Mouse (Mus musculus) MEL (cell line): ENCODE data around the gene Aatk. TPM values are rescaled to one million over a fixed set of nuclear protein-coding genes. Genes with fewer than 3 reads are reported as not detected.

Experiments
- DNase-seq: peaks from one replicate; pipeline ENCODE4 v3.0.0; 2011; ENCODE audit warnings: low read depth, low spot score
- H3K27ac ChIP-seq: 2 replicates; pipeline ENCODE4 v1.5.1; 2012; ENCODE audit warnings: low read depth, mild to moderate bottlenecking, control low read depth, low read length, moderate library complexity; ENCODE audit not compliant: control insufficient read depth
- H3K27me3 ChIP-seq, 2 experiments: fragments of 150-350 bp in 1 of 2; sonication (generic) in 1 of 2; 2 replicates each; pipeline ENCODE4 v1.6.1; 2012; ENCODE audit warnings: low read length in 2 of 2, mild to moderate bottlenecking in 2 of 2, improper control_type of control experiment in 1 of 2, moderate library complexity in 1 of 2; ENCODE audit not compliant: insufficient read depth in 2 of 2, control insufficient read depth in 1 of 2
- H3K36me3 ChIP-seq, 2 experiments: 2 replicates each; pipeline ENCODE4 v1.6.1; 2012 to 2014; ENCODE audit warnings: low read length in 2 of 2, improper control_type of control experiment in 1 of 2, inconsistent platforms in 1 of 2, mild to moderate bottlenecking in 1 of 2; ENCODE audit not compliant: insufficient read depth in 2 of 2, control insufficient read depth in 1 of 2
- H3K4me1 ChIP-seq, 2 experiments: fragments of 150-350 bp in 1 of 2; sonication (generic) in 1 of 2; 2 replicates each; pipeline ENCODE4 v1.6.1; 2012; ENCODE audit warnings: low read length in 2 of 2, improper control_type of control experiment in 1 of 2, mild to moderate bottlenecking in 1 of 2; ENCODE audit not compliant: insufficient read depth in 2 of 2, control insufficient read depth in 1 of 2
- H3K4me3 ChIP-seq, 2 experiments: fragments of 150-350 bp in 1 of 2; sonication (generic) in 1 of 2; 2 replicates each; pipeline ENCODE4 v1.5.1; 2012; ENCODE audit warnings: low read depth in 2 of 2, low read length in 2 of 2, mild to moderate bottlenecking in 2 of 2, moderate library complexity in 2 of 2, control low read depth in 1 of 2, improper control_type of control experiment in 1 of 2; ENCODE audit not compliant: control insufficient read depth in 1 of 2, insufficient read depth in 1 of 2
- H3K79me2 ChIP-seq: 2 replicates; pipeline ENCODE4 v1.6.1; 2012; ENCODE audit warnings: mild to moderate bottlenecking, low read length, moderate library complexity; ENCODE audit not compliant: control insufficient read depth, poor library complexity, insufficient read depth
- H3K9ac ChIP-seq: 2 replicates; pipeline ENCODE4 v1.6.1; 2012; ENCODE audit warnings: low read depth, mild to moderate bottlenecking, control low read depth, low read length, moderate library complexity; ENCODE audit not compliant: control insufficient read depth, poor library complexity, severe bottlenecking
- H3K9me3 ChIP-seq: fragments of 150-350 bp; sonication (generic); replicated peaks from 2 replicates; pipeline ENCODE4 v1.6.1; 2012; ENCODE audit warnings: mild to moderate bottlenecking, low read length, improper control_type of control experiment, moderate library complexity; ENCODE audit not compliant: insufficient read depth
- BHLHE40 ChIP-seq: IDR thresholded peaks from 2 replicates; pipeline ENCODE4 v1.6.1; 2012; ENCODE audit warnings: low read depth, mild to moderate bottlenecking, inconsistent platforms, low read length, improper control_type of control experiment, borderline replicate concordance
- CHD2 ChIP-seq: IDR thresholded peaks from 2 replicates; pipeline ENCODE4 v1.6.1; 2011; ENCODE audit warnings: low read length, improper control_type of control experiment
- ELF1 ChIP-seq: IDR thresholded peaks from 2 replicates; pipeline ENCODE4 v1.6.1; 2014; ENCODE audit warnings: low read depth, mild to moderate bottlenecking, inconsistent platforms, low read length, improper control_type of control experiment, moderate library complexity
- GATA1 ChIP-seq: IDR thresholded peaks from 2 replicates; pipeline ENCODE4 v1.6.1; 2011; ENCODE audit warnings: low read depth, low read length, improper control_type of control experiment
- JUND ChIP-seq: IDR thresholded peaks from 2 replicates; pipeline ENCODE4 v1.6.1; 2011; ENCODE audit warnings: low read depth, mild to moderate bottlenecking, improper control_type of control experiment, low read length
- KAT2A ChIP-seq: conservative IDR thresholded peaks from 2 replicates; pipeline ENCODE4 v1.6.1; 2012; ENCODE audit warnings: low read depth, low read length, improper control_type of control experiment, inconsistent platforms
- MAFK ChIP-seq: IDR thresholded peaks from 2 replicates; pipeline ENCODE4 v1.6.1; 2011; ENCODE audit warnings: low read depth, mild to moderate bottlenecking, low read length, improper control_type of control experiment, borderline replicate concordance
- MAX ChIP-seq: IDR thresholded peaks from 2 replicates; pipeline ENCODE4 v1.6.1; 2011; ENCODE audit warnings: low read length, improper control_type of control experiment
- MAZ ChIP-seq: IDR thresholded peaks from 2 replicates; pipeline ENCODE4 v1.6.1; 2012; ENCODE audit warnings: low read depth, mild to moderate bottlenecking, inconsistent platforms, low read length, improper control_type of control experiment
- MEF2A ChIP-seq: IDR thresholded peaks from 2 replicates; pipeline ENCODE4 v1.6.1; 2014; ENCODE audit warnings: low read depth, mild to moderate bottlenecking, inconsistent platforms, low read length, improper control_type of control experiment; ENCODE audit not compliant: poor library complexity, insufficient replicate concordance, severe bottlenecking; ENCODE audit errors: extremely low read depth
- MXI1 ChIP-seq: IDR thresholded peaks from 2 replicates; pipeline ENCODE4 v1.6.1; 2011; ENCODE audit warnings: mild to moderate bottlenecking, low read depth, low read length, improper control_type of control experiment
- MYB ChIP-seq: IDR thresholded peaks from 2 replicates; pipeline ENCODE4 v1.6.1; 2011; ENCODE audit warnings: mild to moderate bottlenecking, low read depth, low read length, improper control_type of control experiment
- MYC ChIP-seq: IDR thresholded peaks from 2 replicates; pipeline ENCODE4 v1.6.1; 2011; ENCODE audit warnings: low read depth, mild to moderate bottlenecking, low read length, improper control_type of control experiment, moderate library complexity
- NELFE ChIP-seq: IDR thresholded peaks from 2 replicates; pipeline ENCODE4 v1.6.1; 2011; ENCODE audit warnings: low read depth, low read length, improper control_type of control experiment
- NRF1 ChIP-seq: IDR thresholded peaks from 2 replicates; pipeline ENCODE4 v1.6.1; 2014; ENCODE audit warnings: low read depth, mild to moderate bottlenecking, inconsistent platforms, low read length, improper control_type of control experiment, moderate library complexity; ENCODE audit not compliant: poor library complexity, insufficient read depth, severe bottlenecking
- POLR2A ChIP-seq, 2 experiments: IDR thresholded peaks; 2 replicates each; pipeline ENCODE4 v1.6.1; 2011 to 2012; ENCODE audit warnings: low read length in 2 of 2, mild to moderate bottlenecking in 2 of 2, control low read depth in 1 of 2, improper control_type of control experiment in 1 of 2, low read depth in 1 of 2, moderate library complexity in 1 of 2; ENCODE audit not compliant: control insufficient read depth in 1 of 2, insufficient read depth in 1 of 2, poor library complexity in 1 of 2
- POLR2AphosphoS2 ChIP-seq: IDR thresholded peaks from 2 replicates; pipeline ENCODE4 v1.6.1; 2011; ENCODE audit warnings: low read length, improper control_type of control experiment
- POLR2AphosphoS5 ChIP-seq: IDR thresholded peaks from 2 replicates; pipeline ENCODE4 v1.6.1; 2012; ENCODE audit warnings: low read depth, borderline replicate concordance, mild to moderate bottlenecking, inconsistent platforms, low read length, moderate library complexity, mixed read lengths
- RAD21 ChIP-seq: IDR thresholded peaks from 2 replicates; pipeline ENCODE4 v1.6.1; 2011; ENCODE audit warnings: mild to moderate bottlenecking, low read depth, low read length, improper control_type of control experiment
- RCOR1 ChIP-seq: IDR thresholded peaks from 2 replicates; pipeline ENCODE4 v1.6.1; 2012; ENCODE audit warnings: low read depth, mild to moderate bottlenecking, inconsistent platforms, low read length, improper control_type of control experiment
- SIN3A ChIP-seq: IDR thresholded peaks from 2 replicates; pipeline ENCODE4 v1.6.1; 2012; ENCODE audit warnings: low read length, improper control_type of control experiment, inconsistent platforms
- SMC3 ChIP-seq: IDR thresholded peaks from 2 replicates; pipeline ENCODE4 v1.6.1; 2011; ENCODE audit warnings: low read depth, low read length, improper control_type of control experiment
- TBP ChIP-seq: IDR thresholded peaks from 2 replicates; pipeline ENCODE4 v1.8.0; 2011; ENCODE audit warnings: low read depth, low read length, improper control_type of control experiment
- TCF12 ChIP-seq: IDR thresholded peaks from 2 replicates; pipeline ENCODE4 v1.6.1; 2014; ENCODE audit warnings: low read depth, mild to moderate bottlenecking, inconsistent platforms, low read length, improper control_type of control experiment, moderate library complexity
- UBTF ChIP-seq: IDR thresholded peaks from 2 replicates; pipeline ENCODE4 v1.6.1; 2012; ENCODE audit warnings: low read depth, mild to moderate bottlenecking, inconsistent platforms, low read length, improper control_type of control experiment, moderate library complexity, borderline replicate concordance; ENCODE audit not compliant: insufficient read depth
- ZC3H11A ChIP-seq: IDR thresholded peaks from 2 replicates; pipeline ENCODE4 v1.6.1; 2012; ENCODE audit warnings: low read depth, mild to moderate bottlenecking, inconsistent platforms, low read length, improper control_type of control experiment
- ZKSCAN1 ChIP-seq: IDR thresholded peaks from 2 replicates; pipeline ENCODE4 v1.6.1; 2012; ENCODE audit warnings: low read depth, mild to moderate bottlenecking, inconsistent platforms, low read length, improper control_type of control experiment, moderate library complexity
- ZMIZ1 ChIP-seq: IDR thresholded peaks from 2 replicates; pipeline ENCODE4 v1.6.1; 2012; ENCODE audit warnings: low read depth, mild to moderate bottlenecking, inconsistent platforms, low read length, improper control_type of control experiment, moderate library complexity
- ZNF384 ChIP-seq: IDR thresholded peaks from 2 replicates; pipeline ENCODE4 v1.6.1; 2012; ENCODE audit warnings: low read depth, mild to moderate bottlenecking, inconsistent platforms, low read length, improper control_type of control experiment
- polyA plus RNA-seq, 2 experiments: library from polyadenylated mRNA; stranded (reverse) in 1 of 2; unstranded in 1 of 2; fragments of >175 nt in 1 of 2; fragments of >200 nt in 1 of 2; gene quantifications; 2 replicates each; pipeline versions ENCODE4 v1.2.1 to v1.2.4; 2012; ENCODE audit warnings: low replicate concordance in 2 of 2, low read depth in 1 of 2; ENCODE audit not compliant: insufficient read length in 2 of 2, insufficient read depth in 1 of 2, missing spikeins in 1 of 2
- total RNA-seq: library from RNA; depleted of rRNA; stranded (reverse); fragments of 300-350 nt; gene quantifications from 2 replicates; pipeline ENCODE4 v1.2.3, GENCODE M21; 2012

Gene Aatk
- total and polyA plus RNA-seq, 3 experiments = 0.04 TPM; not detected in 2

- peak within 1 kb of the TSS; percentile 63 for H3K27ac ChIP-seq
- peak within 1 kb of the TSS; percentile 82 for H3K9ac ChIP-seq
- peaks cover 4 to 21% of the 10 kb centered on the region in 2 experiments; a peak in 3 of 4 replicates for H3K4me1 ChIP-seq
- peak within 1 kb of the TSS; percentile 72 to 89 for H3K4me3 ChIP-seq
- peak; percentile 99 for DNase-seq
- no peaks in the 10 kb centered on the region; a peak in 1 of 4 replicates for H3K36me3 ChIP-seq
- peaks cover 3% of the 10 kb centered on the region; the same call in 1 of the 2 replicates for H3K79me2 ChIP-seq
- H3K27me3 ChIP-seq = no peaks in the 10 kb centered on the region
- TF ChIP-seq MAZ = peak; percentile 81
- peak; percentile 19; the same call in 1 of the 2 replicates for TF ChIP-seq SIN3A
- peak; percentile 47 to 91; a peak in 3 of 4 replicates for TF ChIP-seq POLR2A (IDR thresholded peaks at IDR 0.05; ENCODE audit: control insufficient read depth in 1 of 2, insufficient read depth in 1 of 2, low read depth in 1 of 2, low read length in 2 of 2, poor library complexity in 1 of 2)
- TF ChIP-seq ZMIZ1 = peak; percentile 73; the same call in 1 of the 2 replicates
- peak; percentile 39; the same call in 1 of the 2 replicates for TF ChIP-seq MXI1
- peak; percentile 85 for TF ChIP-seq NELFE
- no peak for TF ChIP-seq JUND
- TF ChIP-seq ZNF384 = no peak
- no peak for TF ChIP-seq UBTF
- no peak for TF ChIP-seq MYB
- TF ChIP-seq RAD21 = no peak
- TF ChIP-seq ZC3H11A = no peak
- 0 out of 2 replicates have a peak, but pooled peaks have one; percentile 22 for TF ChIP-seq ELF1
- peak; percentile 62 for TF ChIP-seq NRF1
- TF ChIP-seq TCF12 = peak; percentile 39; the same call in 1 of the 2 replicates
- TF ChIP-seq POLR2AphosphoS2 = peak; percentile 54; the same call in 1 of the 2 replicates
- no peak for TF ChIP-seq SMC3
- TF ChIP-seq CHD2 = peak; percentile 57; the same call in 1 of the 2 replicates
- no peak for TF ChIP-seq MAX
- TF ChIP-seq, all 39 proteins: peak for 11
- H3K9me3 ChIP-seq = no peaks in the 10 kb centered on the region
These were observed 39.8 kb upstream of the Aatk start, which contains the start of gene Cep131 for GRCm38 (mm10) chr11:120086702-120087152. Gene Cep131 (minus strand): TSS chr11:120086827.

DNA sequence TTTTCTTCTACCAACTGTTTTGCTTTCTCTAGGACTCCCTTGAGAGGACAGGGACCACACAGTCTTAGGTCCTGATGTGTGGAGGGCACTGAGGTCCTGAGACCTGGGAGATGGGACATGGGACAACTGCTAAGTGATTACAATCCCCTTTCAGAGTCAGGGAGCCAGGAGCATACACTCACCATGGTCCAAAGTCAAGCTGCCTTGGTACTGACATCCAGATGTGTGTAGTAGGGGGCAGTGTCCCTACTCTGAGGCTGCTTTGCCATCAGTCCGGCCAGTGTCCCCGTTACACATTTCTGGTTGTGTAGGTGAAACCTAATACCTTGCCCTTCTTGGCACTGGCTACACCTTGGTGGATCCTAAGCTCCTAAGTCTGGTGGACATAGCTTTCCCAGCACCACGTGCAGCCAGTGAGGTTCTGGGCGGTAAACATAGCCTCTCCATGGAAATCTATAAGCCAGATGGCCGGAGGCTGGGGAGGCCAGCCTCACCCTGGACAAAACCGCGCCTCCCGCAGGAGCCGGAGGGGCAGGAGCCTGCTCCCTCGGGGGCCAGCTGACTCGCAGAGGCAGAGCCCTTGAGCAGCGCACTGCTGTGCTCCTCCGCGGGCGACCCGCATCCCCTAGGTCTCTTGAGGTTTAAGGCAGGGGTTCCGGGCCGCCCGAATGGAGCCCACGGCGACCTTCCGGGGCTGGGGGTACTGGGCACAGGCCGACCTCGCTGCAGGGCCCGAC is 39.1 kb upstream of the Aatk start:
- no peaks in the 10 kb centered on the region; a peak in 1 of 4 replicates for H3K36me3 ChIP-seq
- peak; percentile 60 for DNase-seq
- H3K9me3 ChIP-seq = no peaks in the 10 kb centered on the region
- H3K27me3 ChIP-seq = no peaks in the 10 kb centered on the region
- peak overlapping the region; percentile 82 for H3K9ac ChIP-seq
- H3K4me3 ChIP-seq = peak overlapping the region; percentile 72 to 89
- peaks cover 4 to 21% of the 10 kb centered on the region in 2 experiments; a peak in 3 of 4 replicates for H3K4me1 ChIP-seq
- H3K27ac ChIP-seq = no peak overlapping the region
- peaks cover 3% of the 10 kb centered on the region; the same call in 1 of the 2 replicates for H3K79me2 ChIP-seq
- TF ChIP-seq RCOR1 = no peak
- TF ChIP-seq GATA1 = no peak
- TF ChIP-seq CHD2 = no peak
- no peak for TF ChIP-seq BHLHE40
- no peak for TF ChIP-seq NRF1
- TF ChIP-seq TCF12 = no peak
- no peak for TF ChIP-seq ZKSCAN1
- TF ChIP-seq ZC3H11A = no peak
- TF ChIP-seq TBP = no peak
- TF ChIP-seq NELFE = no peak
- TF ChIP-seq KAT2A = no peak
- TF ChIP-seq MYC = 0 out of 2 replicates have a peak, but pooled peaks have one; percentile 32
- no peak for TF ChIP-seq POLR2A (IDR thresholded peaks at IDR 0.05; ENCODE audit: control insufficient read depth in 1 of 2, insufficient read depth in 1 of 2, low read depth in 1 of 2, low read length in 2 of 2, poor library complexity in 1 of 2)
- no peak for TF ChIP-seq MYB
- TF ChIP-seq POLR2AphosphoS5 = no peak
- TF ChIP-seq MAFK = no peak
- no peak for TF ChIP-seq MEF2A
